Mouse (Mus musculus): ENCODE measurements around the gene Abat.

Abat gene

DNA sequence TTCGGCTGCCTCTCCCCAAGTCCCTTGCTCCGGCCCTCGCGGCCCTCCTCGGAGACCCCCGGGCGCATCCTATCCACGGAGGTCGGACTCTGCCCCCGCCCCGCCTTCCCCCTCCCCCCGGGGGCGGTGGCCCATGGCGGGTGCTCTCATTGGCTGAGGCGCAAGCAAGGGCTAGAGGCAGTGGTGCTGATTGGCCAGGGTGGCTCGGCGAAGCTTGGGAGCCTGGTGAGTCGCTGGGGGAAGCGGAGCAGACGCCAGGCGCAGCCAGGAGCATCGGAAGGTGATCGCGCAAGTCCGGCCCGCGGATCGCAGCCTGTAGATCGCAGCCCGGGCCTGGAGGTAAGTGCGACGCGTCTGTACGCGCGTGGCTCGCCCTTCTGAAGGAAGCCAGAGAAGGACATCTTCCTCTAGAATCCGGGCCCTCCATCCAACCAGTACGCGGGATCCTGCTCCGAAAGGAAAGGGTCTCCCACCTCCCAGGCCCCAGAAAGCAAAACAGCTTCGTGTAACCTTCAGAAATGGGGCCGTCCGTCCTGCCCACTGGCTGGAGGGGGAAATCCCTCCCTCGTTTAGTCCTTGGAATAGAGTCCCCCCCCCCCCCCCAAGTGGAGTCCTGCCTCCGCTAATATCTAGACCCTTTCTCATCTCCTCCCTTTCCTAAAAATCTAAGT is at the start of gene Abat:
Gene Abat, plus strand, starts transcription at position 194 of the 671 bp plus-strand sequence.
- peak; percentile 94 for DNase-seq

DNA sequence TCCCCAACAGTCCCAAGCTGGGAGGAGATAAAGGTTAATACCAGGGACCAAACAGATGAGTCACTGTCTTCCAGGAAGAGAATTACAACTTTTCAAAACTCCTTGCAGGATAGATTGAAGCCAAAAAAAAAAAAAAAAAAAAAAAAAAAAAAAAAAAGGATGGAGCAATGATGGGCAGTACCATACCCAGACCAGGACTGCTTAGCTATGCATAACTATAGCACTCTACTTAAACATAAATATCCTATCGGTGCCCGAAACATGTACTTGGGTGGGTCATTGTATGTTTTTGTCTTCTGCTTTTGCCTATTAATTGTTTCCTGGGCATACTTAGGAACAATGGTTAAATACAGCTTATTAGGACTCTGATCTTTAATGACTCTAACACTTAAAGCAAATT is 43.1 kb upstream of the Abat start:
- DNase-seq, result no peak

DNA sequence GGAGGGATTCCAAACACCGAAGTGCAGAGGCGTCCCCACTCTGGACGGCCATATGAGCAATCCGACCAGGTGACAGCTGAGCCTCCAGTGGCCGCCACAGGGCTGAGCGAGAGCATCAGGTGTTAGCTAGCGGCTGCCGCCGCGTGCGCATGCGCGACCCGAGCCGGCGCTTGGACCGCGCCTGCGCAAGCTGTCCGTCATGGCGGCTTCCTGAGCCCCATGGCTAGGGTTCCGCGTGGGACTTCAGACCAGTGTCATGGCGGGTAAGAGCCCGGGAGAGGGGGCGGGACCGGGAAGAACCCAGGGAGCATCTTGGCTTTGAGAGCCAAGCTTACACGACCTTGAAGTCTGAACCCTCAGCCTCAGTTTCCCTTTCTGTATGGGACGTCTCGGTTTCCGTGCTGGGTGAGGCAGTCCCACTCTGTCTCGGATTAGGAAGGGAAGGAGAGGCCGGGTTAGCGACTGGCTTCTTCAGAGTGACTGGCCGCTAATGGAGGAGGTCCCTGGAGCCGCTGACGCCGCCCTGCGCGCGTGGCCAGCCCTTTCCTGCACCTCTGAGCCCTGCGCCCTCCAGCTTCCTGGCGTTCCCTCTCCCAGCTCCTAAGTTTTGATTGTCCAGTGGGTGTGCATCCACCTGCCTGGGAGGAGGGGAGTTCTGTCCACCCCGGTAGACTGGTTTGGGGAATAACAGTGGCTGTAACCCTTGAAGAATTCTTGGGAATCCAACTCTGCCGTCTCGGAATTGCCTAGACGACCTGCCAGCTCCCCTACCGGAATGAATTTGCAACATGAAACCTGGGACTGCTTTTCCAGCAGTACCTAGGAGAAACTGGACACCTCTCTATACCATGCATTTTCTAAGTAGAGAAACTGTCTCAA is 42.4 kb upstream of the Abat start, which contains the start of gene Mettl22:
Gene Mettl22, plus strand, starts transcription at position 186 of the 879 bp plus-strand sequence.
- DNase-seq, result peak; percentile 92

DNA sequence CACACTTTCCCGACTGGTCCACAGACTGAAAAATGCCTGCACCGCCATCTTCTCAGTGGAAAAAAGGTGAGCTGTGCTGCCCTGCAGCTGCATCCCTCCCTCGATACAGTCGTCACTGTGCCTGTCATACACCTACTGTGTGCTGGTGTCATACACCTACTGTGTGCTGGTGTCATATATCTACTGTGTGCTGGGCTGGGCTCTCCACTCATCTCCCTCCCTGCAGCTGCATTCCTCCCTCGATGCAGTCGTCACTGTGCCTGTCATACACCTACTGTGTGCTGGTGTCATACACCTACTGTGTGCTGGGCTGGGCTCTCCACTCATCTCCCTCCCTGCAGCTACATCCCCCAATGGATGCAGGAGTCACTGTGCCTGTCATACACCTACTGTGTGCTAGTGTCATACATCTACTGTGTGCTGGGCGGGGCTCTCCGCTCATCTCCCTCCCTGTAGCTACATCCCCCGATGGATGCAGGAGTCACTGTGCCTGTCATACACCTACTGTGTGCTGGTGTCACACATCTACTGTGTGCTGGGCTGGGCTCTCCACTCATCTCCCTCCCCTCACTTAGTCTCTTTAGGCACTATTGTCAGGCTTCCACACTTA is 25.7 kb upstream of the Abat start:
- DNase-seq, result no peak

DNA sequence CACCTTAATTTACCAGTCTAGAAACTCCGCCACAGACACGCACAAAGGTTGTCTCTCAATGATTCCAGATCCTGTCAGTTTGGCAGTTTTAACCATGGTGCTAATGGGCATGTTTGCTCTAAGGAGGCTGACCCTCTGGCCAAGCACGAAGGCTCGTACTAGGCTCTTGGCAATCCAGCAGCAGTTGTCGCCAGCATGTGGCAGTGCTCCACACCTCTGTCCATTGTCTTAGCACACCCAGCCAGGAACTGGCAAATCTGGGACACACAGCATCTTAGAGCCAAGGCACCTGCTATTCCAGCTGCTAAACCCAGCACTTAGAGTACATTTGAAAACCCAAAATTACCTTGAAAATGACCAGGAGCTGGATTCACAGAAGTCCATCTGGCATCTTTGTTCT is 23.9 kb upstream of the Abat start:
- DNase-seq, result no peak

DNA sequence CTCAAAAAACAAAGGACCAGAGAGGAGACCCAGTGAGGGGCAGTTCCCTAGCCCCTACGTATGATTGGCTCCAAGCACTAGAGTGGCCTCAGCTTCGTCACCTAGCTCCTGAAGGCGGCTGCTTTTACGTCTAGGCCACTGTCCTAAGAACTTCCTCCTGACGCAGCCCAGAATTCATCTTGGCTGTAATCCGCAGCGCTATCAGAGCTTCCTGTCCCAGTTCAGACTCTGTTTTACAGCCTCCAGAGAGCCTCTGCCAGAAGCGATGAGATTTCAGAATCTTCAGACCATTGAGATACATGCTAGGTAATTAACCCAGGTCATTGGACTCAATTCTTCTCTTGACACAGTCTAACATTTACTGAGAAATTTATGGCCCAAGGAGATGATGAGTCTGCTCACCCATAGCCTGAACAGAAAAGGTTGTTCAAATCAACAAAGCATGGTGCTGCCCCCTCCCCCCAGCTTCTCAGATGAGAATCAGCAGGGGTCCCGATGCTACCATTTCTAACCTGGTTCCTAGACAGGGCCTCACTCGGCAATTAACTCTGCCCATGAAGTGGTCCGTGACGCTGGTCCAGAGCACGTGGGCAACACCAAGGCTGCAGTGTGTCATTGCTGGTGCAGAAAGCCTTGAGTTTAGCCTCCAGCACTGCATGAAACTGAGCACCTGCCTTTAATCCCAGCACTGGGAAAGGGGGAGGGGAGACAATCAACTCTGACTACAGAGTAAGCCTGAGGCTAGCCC is 21.3 kb upstream of the Abat start:
- no peak for DNase-seq

DNA sequence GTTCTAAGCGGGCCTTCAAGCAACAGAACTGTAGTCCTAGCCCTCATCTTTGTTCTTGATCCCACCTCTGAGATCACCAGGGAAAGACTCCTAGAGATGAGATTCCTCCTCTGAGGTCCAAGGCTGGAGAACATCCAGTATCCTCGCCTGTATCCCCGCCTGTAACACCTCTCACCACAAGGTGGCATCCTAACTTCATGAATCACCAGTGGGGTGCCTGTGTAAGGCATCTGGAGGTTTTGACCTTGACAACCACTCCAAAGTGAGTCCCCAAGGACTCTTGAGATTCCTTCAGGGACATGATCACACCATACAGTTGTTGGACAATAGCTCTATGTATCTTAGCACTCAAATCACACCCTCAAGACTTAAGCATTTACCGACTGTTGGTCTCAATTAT is 19.0 kb upstream of the Abat start:
- peak; percentile 72 for DNase-seq

DNA sequence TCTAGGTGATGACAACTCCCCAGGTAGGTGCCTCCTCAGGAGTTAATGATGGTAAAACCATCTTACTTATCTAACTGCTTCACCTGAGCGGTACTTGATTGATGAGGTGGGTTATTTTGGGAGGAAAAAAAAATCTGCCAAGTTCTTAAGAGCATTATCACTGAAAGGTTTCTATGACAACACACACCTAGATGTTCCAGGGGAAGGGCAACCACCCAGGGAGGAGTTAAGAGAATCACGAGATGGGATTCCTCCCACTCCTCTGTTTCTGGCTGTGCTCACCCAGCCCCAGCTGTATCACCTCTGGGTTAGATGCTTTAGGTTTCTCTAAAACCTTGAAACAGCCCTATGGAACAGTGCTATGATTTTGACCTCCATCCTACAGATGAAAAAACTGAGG is 16.3 kb upstream of the Abat start:
- DNase-seq, result no peak

DNA sequence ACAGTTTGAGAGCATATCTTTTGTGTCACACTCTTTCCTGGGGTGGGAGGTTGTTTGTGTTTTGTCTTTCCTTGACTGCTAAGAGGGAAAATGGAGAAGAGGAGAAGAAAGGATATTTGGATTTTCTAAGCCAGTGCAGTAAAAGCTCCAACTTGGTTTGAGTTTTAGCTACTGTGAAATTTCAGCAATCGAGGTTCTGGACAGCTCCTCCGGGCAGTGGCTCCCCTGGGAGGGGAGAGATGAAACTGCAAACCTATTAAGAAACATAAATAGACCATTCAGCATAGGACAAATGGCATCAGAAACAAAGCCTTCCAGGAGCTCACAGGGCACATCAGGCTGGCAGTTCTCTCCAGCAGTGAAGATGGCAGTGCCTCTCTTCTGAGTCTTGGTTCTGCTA is 9.0 kb upstream of the Abat start:
- DNase-seq, result no peak

DNA sequence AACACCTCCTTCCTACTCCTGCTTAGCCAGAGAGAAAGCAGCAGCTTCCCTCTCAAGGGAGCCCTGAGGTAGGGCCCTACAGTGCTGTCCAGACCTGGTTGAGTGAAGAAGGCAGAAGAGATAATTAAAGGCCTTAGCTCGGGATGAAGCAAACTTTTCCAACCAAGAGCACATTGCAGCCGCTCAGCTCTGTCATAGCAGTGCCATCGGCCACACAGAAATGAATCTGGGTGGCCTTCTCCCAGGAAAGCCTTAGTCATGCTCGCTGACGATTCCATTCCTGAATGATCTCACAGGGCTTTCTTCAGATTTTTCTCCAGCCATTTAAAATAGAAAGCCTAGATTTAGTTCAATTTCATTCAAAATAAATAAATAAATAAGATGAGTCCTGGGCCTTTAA is 3.3 kb upstream of the Abat start:
- DNase-seq, result no peak

DNA sequence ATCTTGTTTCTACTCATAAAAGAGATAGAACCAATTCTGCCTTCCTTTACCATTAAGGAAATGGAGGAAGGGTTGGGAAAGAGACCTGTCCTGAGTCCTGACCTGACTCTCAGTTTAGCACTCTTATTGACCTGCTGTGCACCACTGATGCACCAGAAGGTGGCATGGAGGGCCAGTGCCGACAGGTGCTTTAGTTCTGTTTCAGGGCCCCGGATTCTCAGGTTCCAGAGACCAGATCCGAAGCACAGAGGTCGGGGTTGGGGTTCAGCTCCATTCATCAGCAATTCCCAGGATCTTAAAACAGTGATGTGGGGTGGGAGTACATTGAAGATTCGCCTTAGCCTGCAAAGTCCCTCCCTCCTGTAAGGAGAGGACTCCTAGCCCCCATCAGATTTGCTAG is 399 bp upstream of the Abat start:
- no peak for DNase-seq

DNA sequence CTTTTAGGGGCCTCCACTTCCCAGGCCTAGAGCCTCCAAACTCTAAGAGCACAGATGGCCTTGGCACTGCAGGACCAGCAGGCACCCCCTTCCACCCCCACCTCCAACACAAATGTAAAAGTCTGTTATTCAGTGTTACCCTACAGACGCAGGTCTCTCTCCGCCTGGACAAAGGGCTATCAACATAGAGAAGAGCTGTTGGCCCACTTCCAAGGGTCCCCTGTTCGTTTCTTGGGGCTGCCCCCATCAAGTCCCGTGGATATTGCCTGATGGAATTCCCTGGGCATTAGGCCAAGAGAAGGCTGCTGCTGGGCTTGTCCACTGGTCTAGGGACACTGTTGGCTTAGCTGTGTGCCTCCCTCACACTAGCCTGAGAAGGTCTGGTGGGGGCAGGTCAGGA is 951 bp downstream of the Abat start:
- DNase-seq, result peak; percentile 61

DNA sequence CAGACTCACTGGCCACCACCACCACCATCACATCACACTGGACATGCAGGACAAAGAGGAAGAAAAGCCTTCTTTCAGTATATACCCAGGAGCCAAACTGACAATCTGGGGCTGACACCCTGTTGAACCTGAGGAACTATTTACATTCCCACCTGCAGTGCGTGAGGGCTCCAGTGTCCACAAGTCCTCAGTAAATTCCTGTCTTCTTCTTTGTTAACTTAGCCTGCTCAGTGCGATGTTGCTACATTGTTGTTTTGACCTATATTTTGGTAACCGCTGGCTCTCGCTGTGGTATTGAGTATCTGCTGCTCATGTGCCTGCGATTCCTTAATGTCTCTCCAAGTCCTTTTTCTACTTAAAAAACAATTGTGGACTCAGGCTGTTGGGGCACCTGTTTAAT is 7.3 kb downstream of the Abat start:
- no peak for DNase-seq

DNA sequence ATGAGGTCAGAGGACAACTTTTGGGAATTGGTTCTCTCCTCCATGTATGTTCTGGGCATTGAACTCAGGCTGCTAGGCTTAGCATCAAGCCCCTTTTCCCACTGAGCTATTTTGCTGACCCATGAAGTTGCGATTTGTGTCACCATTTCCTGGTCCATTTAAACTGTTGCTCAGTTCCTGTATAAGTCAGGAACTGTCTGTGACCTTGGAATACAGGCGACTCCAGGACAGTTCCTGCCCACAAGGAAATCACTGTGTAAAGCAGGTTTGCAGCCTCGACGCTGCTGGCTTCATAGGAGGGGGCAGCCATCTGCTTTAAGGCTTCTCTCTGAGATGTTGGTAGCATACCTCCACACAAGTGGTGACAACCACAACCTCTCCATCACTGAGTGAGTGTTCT is 8.1 kb downstream of the Abat start:
- DNase-seq, result no peak

DNA sequence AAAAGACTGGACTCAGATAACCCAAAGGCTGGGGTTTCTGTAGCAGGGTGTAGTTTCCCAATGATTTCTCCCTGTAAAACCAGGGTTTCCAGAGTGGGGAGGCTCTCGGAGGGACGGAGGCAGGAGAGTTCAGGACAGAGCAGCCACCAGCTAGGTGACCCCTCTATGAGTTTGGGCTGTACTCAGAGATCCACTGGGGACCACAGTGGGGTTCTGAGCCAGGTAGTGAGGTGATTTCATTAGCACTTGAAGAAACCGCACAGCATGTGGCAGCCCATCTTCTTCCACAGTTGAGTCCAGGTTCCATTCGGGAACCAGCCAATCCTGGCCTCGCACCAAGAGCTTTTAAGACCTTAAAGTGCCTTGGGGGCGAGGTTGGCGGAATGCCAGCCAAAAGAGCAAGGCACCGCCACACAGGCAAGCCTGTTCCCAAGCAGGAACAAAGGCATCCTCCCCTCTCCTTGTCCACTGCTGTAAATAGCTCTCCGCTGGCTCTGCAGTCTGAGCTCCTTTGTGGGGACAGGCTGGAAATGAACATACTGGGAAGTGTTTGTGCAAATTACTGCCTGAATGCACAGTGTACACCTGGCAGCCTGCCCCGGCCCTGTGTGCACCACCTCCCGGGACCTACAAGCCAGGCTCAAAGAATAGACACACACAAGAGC is 10.4 kb downstream of the Abat start:
- peak; percentile 57 for DNase-seq

DNA sequence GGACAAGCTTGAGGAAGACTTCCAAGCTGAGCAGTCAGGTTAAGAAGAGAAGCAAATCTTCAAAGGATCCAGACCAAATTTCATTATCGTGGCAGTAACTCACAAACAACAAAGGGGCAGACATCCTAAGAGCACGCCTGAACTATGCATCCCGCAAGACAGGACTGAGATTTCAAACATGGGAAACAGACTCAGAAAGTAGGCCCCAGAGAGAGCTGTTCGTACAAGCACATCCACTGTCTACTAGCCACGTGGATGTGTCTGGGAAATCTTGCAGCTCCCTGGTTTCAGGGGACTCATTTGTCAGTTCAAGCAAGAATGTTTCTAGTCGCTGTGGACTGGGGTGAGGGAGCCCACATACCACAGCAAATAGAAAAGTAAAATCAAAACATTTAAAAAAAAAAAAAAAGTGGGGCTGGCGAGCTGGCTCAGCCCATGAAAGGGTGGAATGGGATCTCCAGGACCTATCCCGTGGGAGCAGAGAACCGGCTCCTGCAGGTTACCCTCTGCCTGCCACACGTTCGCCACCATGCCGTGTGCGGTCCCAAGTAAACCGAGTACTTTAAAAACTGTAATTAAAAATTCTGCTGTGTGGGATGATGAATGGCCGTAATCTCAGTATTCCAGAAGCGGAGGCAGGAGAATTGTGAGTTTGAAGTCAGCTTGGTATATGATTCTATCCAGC is 11.1 kb downstream of the Abat start:
- no peak for DNase-seq

DNA sequence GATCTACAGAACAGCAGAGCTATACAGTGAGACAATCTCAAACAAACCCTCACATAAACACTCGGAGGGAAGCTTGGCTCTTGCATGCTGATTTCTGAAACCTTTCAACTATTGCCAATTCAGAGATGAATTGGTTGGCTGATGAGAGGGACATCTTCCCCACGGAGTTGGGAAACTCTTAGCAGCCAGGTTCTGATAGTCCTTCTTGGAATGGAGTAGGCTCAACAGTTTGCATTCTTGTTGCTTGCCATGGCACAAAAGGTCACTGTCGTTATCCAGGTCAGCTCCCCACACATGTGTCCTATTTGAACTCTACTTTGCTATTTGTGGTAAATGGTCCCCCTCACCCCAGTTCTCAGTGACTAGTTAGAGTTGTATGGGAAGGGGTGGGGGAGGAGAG is 12.1 kb downstream of the Abat start:
- DNase-seq, result no peak

DNA sequence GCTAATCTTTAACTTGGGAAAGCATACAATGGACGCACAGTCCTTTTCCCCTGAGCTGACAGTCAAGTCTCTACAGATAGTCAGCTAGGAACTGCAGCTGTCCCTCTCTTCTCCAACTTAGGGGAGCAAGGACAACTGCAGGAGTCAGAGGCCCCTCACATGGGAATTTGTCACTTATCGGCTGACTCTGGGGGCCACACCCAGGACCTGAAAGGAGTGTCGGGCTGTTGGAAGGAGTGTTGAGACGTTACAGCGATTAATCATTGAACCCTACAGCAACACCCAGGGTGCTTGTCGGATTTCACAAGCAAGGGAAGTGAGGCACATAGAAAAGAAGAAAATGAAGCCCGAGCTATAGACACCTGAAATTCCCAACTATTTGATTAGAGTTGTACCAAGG is 12.6 kb downstream of the Abat start:
- DNase-seq, result no peak

DNA sequence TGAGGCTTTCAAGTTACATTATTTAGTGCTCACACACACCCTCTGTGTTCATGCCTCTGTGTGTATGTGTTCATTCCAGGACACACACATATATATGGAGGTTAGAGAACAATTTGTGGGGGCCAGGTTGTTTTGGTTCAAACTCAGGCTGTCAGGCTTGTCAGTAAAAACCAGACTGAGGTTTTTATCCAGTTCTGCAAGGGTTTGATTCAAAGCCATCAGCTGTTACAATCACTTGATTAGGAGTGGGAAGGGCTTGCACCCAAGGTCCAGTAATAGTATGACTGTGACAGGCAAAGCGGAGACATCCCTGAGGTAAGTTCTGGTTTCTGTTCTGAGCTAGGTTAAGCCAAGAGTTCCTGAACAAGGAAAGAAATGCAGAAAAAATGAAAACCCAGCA is 16.2 kb downstream of the Abat start:
- no peak for DNase-seq

DNA sequence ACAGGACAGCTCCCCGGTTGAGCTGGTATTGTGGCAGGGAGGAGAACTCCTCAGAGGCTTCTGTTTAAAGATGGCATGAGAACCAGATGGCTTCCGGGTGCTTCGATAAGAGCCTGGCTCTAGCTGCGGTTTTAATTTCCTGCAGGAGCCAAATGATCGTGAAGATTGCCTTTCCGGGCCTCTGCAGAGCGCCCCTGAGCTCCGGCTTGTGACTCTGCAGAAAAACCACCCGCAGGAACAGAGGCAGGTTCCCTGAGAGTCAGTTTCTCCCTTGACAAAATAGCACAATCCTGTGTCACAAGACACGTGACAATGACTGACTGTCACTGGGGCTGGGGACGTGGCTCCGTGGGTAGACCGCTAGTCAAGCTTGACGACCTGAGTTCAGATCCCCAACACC is 16.8 kb downstream of the Abat start:
- no peak for DNase-seq

DNA sequence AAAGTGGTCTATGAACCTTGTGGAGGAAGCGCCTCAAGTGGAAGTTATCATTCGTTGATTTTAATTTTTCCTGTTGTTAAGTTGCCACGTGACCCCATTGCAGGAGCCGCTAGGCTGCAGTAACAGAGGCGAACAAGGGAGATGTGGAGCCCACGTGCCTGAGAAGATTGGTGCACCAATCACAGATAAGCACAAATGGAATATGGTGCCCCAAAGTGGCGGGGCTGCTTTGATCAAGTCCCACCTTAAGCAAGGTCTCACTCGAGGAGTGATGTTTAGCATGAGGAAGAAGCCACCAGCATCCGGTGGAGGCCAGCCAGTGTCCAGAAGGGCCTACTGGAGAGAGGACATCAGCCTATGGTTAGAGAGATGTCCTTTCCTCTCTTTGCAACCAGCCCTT is 19.2 kb downstream of the Abat start:
- DNase-seq, result no peak

DNA sequence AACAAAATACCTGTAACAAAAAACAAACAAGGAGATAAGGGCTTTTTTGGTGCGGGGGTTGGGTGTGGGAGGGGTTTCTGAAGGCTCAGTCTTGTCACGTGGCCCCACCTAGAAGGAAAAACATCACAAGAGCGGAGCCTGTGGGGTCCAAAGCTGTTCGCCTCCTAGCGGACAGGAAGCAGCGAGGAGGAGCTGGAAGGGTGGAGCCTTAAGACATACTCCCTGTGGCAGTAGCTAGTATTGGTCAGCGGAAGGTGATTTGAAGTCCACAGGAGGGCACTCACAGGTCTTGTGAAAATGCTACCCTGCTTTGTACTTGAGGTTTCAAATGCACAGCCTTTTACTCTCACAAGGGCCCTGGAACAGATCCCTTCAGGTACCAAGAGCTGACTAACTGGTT is 19.7 kb downstream of the Abat start:
- no peak for DNase-seq

All from cerebellum, adult 9-10 months (tissue).